In the genomic region with DNA sequence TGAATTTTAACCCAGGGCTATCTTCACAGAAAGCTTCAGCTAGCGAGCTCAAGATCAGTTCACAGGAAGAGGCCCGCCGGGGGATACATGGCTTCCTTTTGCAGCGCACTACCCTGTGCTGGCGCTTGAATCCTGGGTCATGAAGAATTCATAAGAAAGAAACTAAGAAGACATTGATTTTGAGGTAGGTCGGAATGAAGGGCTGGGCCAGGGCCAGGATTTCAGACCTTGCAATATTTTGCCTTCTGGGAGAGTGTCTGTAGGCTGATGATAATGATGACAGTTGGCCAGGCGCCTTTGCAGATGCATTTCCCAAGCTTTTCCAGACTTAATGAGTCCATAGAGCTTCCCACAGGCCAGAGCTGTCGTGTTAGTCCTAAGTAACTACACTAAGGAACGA, we compare ENCODE assay signal across 27 mouse cellular contexts.
DNase-seq lines count a peak whose midpoint lies in the region; ATAC-seq lines count a peak whose summit lies in the region.
"Had no signal": no experiment of that assay in that cellular context is flagged by ENCODE, and none has a peak within 500 bp of the region (broad histone marks: within the 10 kb centered on the region; RNA-seq: fewer than 3 reads in every experiment).

No protein-coding gene starts in this region.

- DNase-seq in heart, postnatal 36 days: no peak
- DNase-seq in liver: peak; percentile 9
- no peak for DNase-seq in liver, embryonic 11.5 days (ENCODE audit: low spot score)
- DNase-seq in Muller cell, postnatal 12 days (ENCODE audit: inconsistent ontology term): peak; percentile 27
- DNase-seq in brain, adult 2 months (ENCODE audit: low read depth, low spot score): peak; percentile 29
- no peak for DNase-seq in adrenal gland, postnatal 36 days
- DNase-seq: adrenal gland, adult 8-10 months; cerebellum, adult 11-12 months; cerebellum, postnatal 10 days; kidney, adult 9 months; kidney, postnatal 10 days; right cerebral cortex, adult 18-20 months; right cerebral cortex, postnatal 4 days; thymus, adult 18-20 months; thymus, postnatal 25 days had no signal

- H3K4me2 ChIP-seq in heart, embryonic 16.5 days (ENCODE audit: low read depth, low read length): no peak overlapping the region
- H3K4me2 ChIP-seq in liver, embryonic 11.5 days: no peak overlapping the region
- H3K4me2 ChIP-seq: embryonic facial prominence, embryonic 15.5 days; forebrain, embryonic 15.5 days; hindbrain, embryonic 14.5 days; limb, embryonic 15.5 days; liver, embryonic 15.5 days; lung, embryonic 15.5 days; neural tube, embryonic 12.5 days had no signal

- intact Hi-C loops in heart, postnatal 36 days (cut with DNase I): no loop called here

- H3K9me3 ChIP-seq in heart, embryonic 16.5 days (replicated peaks; ENCODE audit: control insufficient read depth, low read length): no peaks in the 10 kb centered on the region
- H3K9me3 ChIP-seq in liver, embryonic 11.5 days (ENCODE audit: control insufficient read depth, low read length): no peaks in the 10 kb centered on the region
- H3K9me3 ChIP-seq: embryonic facial prominence, embryonic 15.5 days; forebrain, embryonic 15.5 days; limb, embryonic 15.5 days; liver, embryonic 15.5 days; lung, embryonic 15.5 days; neural tube, embryonic 12.5 days had no signal

- no peak for ATAC-seq in heart, embryonic 16.5 days (replicated peaks; ENCODE audit: extremely low read depth, insufficient read depth, low FRiP score)
- ATAC-seq in liver, embryonic 11.5 days (replicated peaks; ENCODE audit: low FRiP score): no peak
- ATAC-seq: forebrain, embryonic 15.5 days; intestine, postnatal 0 days had no signal

- no peaks in the 10 kb centered on the region for H3K27me3 ChIP-seq in heart, embryonic 16.5 days (ENCODE audit: control insufficient read depth, insufficient read depth, low read length)
- H3K27me3 ChIP-seq in liver, embryonic 11.5 days (replicated peaks; ENCODE audit: control insufficient read depth, insufficient read depth, low read length): no peaks in the 10 kb centered on the region
- H3K27me3 ChIP-seq: CH12.LX; embryonic facial prominence, embryonic 15.5 days; forebrain, embryonic 15.5 days; limb, embryonic 15.5 days; liver, embryonic 15.5 days; lung, embryonic 15.5 days; neural tube, embryonic 12.5 days had no signal

- H3K4me3 ChIP-seq in heart, embryonic 16.5 days (ENCODE audit: low read length): no peak overlapping the region
- H3K4me3 ChIP-seq in liver, embryonic 11.5 days (ENCODE audit: low read depth, low read length): no peak overlapping the region
- H3K4me3 ChIP-seq: embryonic facial prominence, embryonic 15.5 days; forebrain, embryonic 15.5 days; limb, embryonic 15.5 days; liver, embryonic 15.5 days; lung, embryonic 15.5 days; myocyte; neural tube, embryonic 12.5 days had no signal

- no peaks in the 10 kb centered on the region for H3K36me3 ChIP-seq in heart, embryonic 16.5 days (ENCODE audit: control insufficient read depth, insufficient read depth)
- H3K36me3 ChIP-seq in liver, embryonic 11.5 days (ENCODE audit: control insufficient read depth, insufficient read depth, low read length): no peaks in the 10 kb centered on the region
- H3K36me3 ChIP-seq: embryonic facial prominence, embryonic 15.5 days; forebrain, embryonic 15.5 days; limb, embryonic 15.5 days; liver, embryonic 15.5 days; lung, embryonic 15.5 days; neural tube, embryonic 12.5 days had no signal

- no peak overlapping the region for H3K9ac ChIP-seq in heart, embryonic 16.5 days (ENCODE audit: low read length)
- H3K9ac ChIP-seq in liver, embryonic 11.5 days (ENCODE audit: low read depth, low read length): no peak overlapping the region
- H3K9ac ChIP-seq: embryonic facial prominence, embryonic 15.5 days; forebrain, embryonic 15.5 days; hindbrain, embryonic 14.5 days; limb, embryonic 15.5 days; liver, embryonic 15.5 days; lung, embryonic 15.5 days; neural tube, embryonic 12.5 days had no signal

- 52% methylated on average over 9 of the region's 9 CpGs for WGBS in heart, embryonic 16.5 days
- 63% methylated on average over 9 of the region's 9 CpGs for WGBS in liver, embryonic 11.5 days

- H3K27ac ChIP-seq in heart, embryonic 16.5 days (ENCODE audit: low read length): 0 out of 2 replicates have a peak overlapping the region, but pooled peaks have one; percentile 6
- no peak overlapping the region for H3K27ac ChIP-seq in liver, embryonic 11.5 days (ENCODE audit: low read depth, low read length)
- H3K27ac ChIP-seq: embryonic facial prominence, embryonic 15.5 days; forebrain, embryonic 15.5 days; hindbrain, embryonic 14.5 days; limb, embryonic 15.5 days; liver, embryonic 15.5 days; lung, embryonic 15.5 days; neural tube, embryonic 12.5 days; stomach, postnatal 0 days had no signal

- 0 out of 2 replicates have a peak, but pooled peaks cover 5% of the 10 kb centered on the region for H3K4me1 ChIP-seq in heart, embryonic 16.5 days (ENCODE audit: control insufficient read depth, insufficient read depth, low read length)
- H3K4me1 ChIP-seq in liver, embryonic 11.5 days (replicated peaks; ENCODE audit: control insufficient read depth, insufficient read depth, low read length): no peaks in the 10 kb centered on the region
- H3K4me1 ChIP-seq: embryonic facial prominence, embryonic 15.5 days; forebrain, embryonic 15.5 days; liver, embryonic 15.5 days; lung, embryonic 15.5 days; neural tube, embryonic 12.5 days had no signal

Comparison
In these comparisons a context has a peak if more than half of its experiments do, and no peak if none do; other contexts are left out.
1. DNase-seq: peak in liver (single experiment), Muller cell, postnatal 12 days (single experiment) and brain, adult 2 months (single experiment); none in heart, postnatal 36 days (0 of 2), liver, embryonic 11.5 days (single experiment) and adrenal gland, postnatal 36 days (0 of 2).